Mouse (Mus musculus): ENCODE measurements at regions not wholly inside any gene's neighbourhood (a gene's known extent, or its start where the extent isn't known, plus 50 kb on each side); places are given as distances from the start of the nearest gene placed in this dataset.

- no peak for ATAC-seq (ENCODE audit: low TSS enrichment)
These were observed 2482.1 kb upstream of the 5930422O12Rik start for GRCm38 (mm10) chr8:30946154-30947065.

- ATAC-seq (ENCODE audit: low TSS enrichment) = no peak
These were observed 2475.7 kb upstream of the 5930422O12Rik start for GRCm38 (mm10) chr8:30952818-30953217.

DNA sequence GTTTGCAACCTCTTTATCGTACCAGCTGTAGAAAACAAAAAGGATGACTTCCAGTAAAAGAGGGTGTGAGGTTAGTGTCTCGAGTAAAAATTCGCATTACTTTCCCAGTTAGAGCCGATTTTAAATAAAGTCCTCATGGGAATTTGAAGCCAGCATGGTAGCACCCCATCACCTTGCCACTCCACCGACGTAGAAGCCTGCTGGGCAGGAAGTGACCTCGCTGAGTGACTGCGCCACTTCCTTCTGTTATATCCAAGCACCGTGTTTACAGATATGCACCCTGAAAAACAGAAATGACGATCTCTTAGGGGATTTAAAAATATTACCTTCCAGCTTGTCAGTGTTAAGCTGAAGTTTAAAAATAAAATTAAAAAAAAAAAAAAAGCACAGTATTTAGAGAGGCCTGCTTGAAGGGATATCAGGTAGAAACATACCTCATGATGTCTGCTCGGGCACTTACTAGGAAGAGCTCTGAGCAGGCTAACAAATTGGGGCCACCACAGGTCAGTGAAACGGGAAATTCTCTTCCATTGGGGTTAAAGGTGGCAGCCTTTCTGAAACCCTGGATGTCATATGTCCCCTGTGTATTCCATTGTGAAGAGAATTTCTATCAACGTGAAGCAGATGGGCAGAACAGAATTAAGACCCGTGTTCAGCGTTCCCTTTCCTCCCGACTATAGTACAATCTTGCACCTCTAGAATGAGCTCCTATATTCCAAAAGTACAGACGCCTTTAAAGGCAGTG is 2468.9 kb upstream of the 5930422O12Rik start:
- ATAC-seq (ENCODE audit: low TSS enrichment) = no peak

DNA sequence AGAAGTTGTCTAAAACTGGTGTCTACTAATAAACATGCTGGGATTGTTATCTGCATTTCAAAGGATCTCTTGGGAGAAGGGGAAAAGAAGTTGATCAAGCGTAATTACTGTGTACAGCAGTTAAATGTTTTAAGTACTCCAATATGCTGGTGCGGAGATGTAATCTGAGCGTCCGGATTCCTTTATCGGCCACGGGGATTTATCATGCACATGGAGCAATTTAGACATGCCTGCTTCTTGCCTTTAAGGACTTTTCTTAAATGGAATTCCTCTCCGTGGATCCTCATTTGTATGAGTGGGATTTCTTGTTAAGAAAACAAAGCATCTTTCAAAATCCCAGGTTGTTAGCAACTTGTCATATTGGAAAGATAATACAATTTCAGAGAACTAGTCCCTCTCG is 2468.0 kb upstream of the 5930422O12Rik start:
- no peak for ATAC-seq (ENCODE audit: low TSS enrichment)

GRCm38 (mm10) chr8:30962207-30962606 is 2466.3 kb upstream of the 5930422O12Rik start:
- ATAC-seq (ENCODE audit: low TSS enrichment) = no peak

- ATAC-seq (ENCODE audit: low TSS enrichment) = no peak
These were observed 2445.7 kb upstream of the 5930422O12Rik start for GRCm38 (mm10) chr8:30982814-30983213.

DNA sequence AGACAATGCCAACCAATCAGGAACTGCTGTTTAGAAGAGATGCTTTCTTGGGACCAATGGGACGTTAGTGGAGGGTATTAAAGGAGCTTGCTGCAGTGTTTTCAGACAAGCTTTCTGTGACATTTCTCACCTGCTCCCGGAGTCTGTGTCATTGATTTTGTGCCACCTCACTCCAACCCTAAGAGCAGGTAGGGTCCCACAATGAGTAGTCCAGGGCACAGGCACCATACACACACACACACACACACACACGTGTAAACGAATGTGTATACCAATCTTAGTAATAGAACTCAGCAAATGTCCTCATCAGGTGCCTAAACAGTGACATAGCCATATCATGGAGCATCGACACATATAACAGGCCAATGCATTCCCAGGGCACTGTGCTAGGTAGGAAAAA is 2440.5 kb upstream of the 5930422O12Rik start:
- ATAC-seq (ENCODE audit: low TSS enrichment) = no peak

GRCm38 (mm10) chr8:30998657-30999056 is 2429.9 kb upstream of the 5930422O12Rik start:
- ATAC-seq (ENCODE audit: low TSS enrichment) = peak; percentile 68

DNA sequence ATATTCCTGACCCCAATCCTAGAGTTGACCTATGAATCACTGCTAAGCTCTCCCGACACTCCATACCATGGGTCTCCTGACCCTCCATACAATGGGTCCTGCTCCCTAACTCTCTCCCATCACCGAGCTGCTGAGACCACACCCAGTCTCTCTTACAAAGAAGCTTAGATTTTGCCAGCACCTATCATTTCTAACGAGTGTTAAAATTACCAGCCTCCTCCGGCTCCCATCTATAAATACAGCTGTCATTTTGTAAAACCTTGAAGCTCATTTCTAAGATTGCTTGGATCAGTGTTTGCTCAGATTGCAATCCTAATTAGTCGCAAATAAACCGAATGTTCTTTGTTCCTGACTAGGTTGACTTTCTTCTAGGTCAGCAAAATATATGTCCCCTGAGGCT is 2428.4 kb upstream of the 5930422O12Rik start:
- peak; percentile 82 for ATAC-seq (ENCODE audit: low TSS enrichment)

GRCm38 (mm10) chr8:31001980-31002730 is 2426.4 kb upstream of the 5930422O12Rik start:
- ATAC-seq (ENCODE audit: low TSS enrichment) = no peak

DNA sequence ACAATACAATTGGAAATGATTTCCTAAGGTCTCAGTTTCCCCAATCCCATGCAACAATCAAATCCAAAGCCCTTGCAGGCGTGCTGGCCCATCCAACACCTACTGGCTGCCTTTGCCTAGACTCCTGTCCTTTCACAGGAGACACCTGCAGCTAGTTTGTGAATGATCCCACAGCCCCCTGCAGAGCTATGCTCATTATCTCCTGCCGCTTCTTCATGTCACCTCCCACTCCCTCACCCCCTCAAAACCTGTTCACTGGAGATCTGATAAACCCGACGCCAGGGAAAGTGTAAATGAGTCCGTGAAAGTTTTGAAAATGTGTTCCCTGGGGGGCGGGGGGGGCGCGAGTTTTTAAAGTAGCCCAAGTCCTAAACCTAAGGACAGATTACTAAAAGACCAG is 2420.2 kb upstream of the 5930422O12Rik start:
- peak; percentile 88 for ATAC-seq (ENCODE audit: low TSS enrichment)

DNA sequence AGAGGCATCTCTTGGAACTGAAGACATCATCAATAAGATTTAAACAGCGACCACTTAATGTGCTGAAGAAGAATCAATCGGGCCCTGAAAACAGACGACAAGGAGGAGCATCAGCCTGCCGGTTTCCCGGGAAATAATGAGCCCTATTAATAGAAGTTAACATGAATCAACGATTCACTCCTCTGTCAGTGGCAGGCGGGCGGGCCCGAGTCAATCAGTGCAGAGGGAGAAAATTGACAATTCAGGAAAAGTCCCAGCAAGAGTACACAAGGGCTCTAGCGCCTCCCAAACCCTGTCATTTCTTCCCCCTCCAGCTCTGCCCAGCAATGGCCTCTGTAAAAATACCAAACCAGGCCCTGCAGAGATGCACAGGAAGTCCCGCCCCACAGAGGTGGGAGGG is 2416.4 kb upstream of the 5930422O12Rik start:
- no peak for ATAC-seq (ENCODE audit: low TSS enrichment)

DNA sequence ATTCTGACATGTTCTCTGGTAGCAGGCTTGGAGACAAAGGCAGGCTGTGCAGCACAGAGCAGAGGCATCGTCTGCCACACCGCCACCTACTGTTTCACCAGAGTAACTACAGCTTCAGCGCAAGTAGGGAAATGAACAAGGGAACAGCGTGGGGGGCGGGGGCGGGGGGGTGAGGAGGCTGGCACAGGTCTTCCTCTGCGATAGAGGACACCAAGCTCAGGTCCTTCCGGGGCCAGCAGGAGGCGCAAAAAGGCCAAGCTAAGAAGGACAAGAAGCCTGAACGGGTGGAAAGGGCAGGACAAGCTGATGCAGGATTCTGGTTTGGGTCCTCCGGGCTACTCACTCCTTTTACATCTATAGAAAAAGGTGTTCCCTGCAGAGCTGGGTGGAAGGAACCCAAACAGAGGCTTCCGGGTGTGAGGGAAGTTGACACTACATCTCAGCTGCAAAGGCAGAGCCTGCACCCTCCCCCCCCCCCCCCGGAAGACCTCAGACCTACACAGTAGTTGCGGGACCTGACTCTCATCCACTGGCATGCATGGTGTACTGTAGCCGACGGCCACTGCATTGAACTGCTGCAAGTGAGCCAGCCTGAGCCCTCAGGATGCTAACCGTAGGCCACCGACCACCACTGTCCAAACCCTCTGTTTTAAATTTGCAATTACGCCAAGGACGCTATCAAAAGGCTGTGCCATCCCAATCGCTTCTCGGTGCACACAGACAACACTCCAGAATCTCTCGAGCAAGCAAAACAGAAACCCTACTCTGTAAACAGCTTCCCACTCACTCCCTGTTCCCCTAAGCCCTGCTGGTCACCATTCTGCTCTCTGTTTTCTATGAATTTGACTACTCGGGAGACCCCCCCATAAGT is 2396.6 kb upstream of the 5930422O12Rik start:
- ATAC-seq (ENCODE audit: low TSS enrichment) = peak; percentile 75

GRCm38 (mm10) chr8:31033281-31033680 is 2395.2 kb upstream of the 5930422O12Rik start:
- peak; percentile 72 for ATAC-seq (ENCODE audit: low TSS enrichment)

GRCm38 (mm10) chr8:31036892-31037291 is 2391.6 kb upstream of the 5930422O12Rik start:
- no peak for ATAC-seq (ENCODE audit: low TSS enrichment)

Measured in frontal cortex, adult (tissue).